Mouse (Mus musculus) gastrocnemius, adult 8-10 months (tissue): ENCODE measurements around the gene Apc2. TPM values are rescaled to one million over a fixed set of nuclear protein-coding genes. Genes with fewer than 3 reads are reported as not detected.
"Not testable (repeated sequence)": the region's sequence is repeated elsewhere in the genome, so short reads cannot be mapped to it uniquely, and the experiment has no call there.

ENCODE experiments used
- DNase-seq, 2 experiments: peaks; one replicate each; pipeline ENCODE4 v3.0.0; 2022; ENCODE audit warnings: low spot score in 2 of 2
- total RNA-seq, 4 experiments: library from RNA; stranded (reverse); gene quantifications; 2 replicates each; pipeline ENCODE4 v1.2.4; 2022

The Apc2 gene
- under 1 TPM; 0.24 to 0.54 (median 0.31) TPM for total RNA-seq

DNA sequence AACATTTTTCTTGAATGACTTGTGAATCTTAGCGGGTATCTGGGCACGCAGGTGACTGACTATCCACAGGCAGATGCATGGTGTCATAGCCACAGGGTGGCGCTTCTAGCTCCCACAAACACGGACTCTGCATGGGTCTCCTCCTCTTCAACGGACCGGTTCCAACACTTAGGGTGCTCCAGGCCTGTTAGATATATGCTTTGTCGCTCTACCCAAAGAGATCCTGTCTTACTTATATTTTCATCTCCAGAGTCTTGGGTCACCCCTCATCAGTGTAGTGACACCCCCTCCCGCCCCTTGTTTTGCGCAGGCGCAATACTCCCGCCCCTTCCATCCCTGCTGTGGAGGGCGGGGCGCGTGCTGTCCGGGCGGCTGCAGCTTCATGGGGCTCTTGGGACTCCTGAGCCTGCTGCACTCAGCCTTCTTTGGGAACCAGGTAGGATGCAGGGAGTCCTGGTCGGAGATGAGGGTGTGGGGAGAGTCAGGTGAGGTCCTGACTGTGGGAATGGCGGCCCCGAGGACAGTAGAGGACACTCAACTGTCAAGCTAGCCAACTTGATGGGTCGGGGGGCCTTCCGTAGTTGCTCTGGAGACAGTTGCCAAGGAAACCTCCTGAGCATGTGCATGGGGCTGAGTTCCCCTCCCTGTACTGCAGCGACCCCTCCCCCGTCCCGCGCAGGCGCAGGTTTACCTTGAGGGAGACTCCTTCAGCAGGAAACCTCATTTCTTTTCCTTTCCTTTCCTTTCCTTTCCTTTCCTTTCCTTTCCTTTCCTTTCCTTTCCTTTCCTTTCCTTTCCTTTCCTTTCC is at the start of gene Apc2:
Gene Apc2, plus strand, starts transcription at position 360 of the 808 bp plus-strand sequence.
- peak; percentile 53 to 69 for DNase-seq

DNA sequence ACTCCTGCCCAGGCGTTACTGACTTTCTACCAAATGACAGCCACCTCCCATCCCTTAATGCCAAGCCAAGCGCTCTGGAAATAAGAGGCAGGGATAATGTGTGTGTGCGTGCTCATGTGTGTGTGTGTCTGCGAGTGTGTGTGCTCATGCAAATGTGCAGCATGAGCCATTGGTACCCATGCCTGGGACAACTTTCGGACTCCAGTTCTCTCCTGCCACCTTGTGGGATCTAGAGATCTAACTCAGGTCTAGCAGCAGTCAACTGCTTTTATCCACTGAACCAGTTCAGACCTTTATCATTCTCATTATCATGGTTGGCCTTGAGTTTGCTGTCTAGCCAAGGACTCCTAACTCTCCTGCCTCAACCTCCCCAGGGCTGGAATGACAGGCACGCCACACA is 47.9 kb upstream of the Apc2 start:
- DNase-seq: no peak

DNA sequence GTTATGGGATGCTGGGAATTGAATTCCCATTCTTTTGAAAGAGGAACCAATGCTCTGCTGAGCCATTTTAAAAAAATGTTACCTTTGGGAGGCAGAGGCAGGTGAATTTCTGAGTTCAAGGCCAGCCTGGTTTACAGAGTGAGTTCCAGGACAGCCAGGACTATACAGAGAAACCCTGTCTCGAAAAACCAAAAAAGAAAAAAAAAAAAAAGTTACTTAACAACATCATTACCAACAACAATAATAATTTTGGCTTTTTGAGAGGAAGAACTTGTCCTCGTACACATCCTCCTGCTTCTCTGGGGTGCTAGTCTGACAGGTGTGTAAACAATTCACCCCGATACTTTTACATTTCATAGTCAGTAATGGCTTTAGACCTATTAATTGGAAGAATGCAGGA is 47.3 kb upstream of the Apc2 start:
- DNase-seq: not testable (repeated sequence)

DNA sequence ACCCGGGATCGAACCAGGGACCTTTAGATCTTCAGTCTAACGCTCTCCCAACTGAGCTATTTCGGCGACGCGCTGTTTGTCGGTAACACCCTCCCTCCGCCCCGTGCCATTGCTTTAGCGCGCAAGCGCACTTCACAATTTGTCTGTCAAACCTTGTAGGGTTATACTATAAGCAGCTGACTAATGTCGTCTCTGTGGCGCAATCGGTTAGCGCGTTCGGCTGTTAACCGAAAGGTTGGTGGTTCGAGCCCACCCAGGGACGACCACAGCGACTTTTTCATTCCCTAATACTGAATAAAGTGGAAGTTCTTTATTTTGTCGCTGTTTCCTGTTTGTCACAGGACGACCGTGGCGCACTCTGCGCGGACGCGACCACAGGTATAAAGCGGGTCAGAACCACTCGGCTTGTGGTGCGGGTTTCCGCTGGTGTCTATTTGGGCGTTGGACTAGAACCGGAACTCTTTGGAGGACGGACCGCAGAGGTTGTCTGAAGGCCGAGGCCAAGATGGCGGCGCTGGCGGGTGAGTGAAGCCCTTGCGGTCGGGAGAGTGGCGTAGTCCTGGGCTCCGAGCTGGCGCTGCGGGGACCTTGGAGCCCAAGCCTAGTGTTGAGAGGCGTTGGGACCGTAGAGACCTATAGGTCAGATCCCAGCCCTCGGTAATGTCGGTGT is 46.7 kb upstream of the Apc2 start, which contains the start of gene Ndufs7:
Gene Ndufs7, plus strand, starts transcription at position 151 of the 670 bp plus-strand sequence.
- DNase-seq: peak; percentile 87 to 90

DNA sequence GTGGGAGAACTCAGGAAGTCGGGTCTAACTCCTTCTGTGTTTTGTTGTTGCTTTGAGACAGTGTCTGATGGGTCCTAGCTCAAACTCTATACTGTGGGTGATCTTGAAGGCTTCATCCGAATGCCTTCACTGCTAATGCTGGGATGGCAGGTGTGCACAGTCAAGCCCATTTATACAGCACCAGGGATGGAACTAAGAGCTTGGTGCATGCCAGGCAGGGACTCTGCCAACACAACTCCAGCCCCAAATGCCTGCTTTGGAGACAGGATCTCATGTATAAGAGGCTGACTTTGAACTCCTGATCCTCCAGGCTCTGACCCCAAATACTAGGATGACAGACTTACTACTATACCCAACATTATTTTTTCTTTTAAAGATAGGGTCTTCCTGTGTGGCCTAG is 45.7 kb upstream of the Apc2 start:
- DNase-seq: no peak

DNA sequence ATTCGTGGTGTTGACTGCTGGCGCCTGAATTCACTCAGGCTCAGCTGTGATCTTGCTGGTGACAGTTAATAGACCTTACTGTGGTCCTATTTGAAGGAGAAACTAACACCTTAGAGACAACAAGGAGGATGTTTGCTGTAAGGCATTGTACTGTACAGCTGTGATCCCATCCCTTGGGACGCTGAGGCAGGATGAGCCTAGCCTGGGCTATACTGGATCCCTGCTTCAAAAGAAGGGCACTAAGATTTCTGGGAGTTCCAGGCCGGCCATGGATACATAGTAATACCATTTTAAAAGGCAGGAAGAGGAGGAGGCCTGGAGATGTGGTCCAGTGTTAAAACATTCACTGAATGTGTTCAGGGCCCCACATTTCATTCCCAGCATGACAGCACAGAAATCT is 45.2 kb upstream of the Apc2 start:
- DNase-seq: no peak

DNA sequence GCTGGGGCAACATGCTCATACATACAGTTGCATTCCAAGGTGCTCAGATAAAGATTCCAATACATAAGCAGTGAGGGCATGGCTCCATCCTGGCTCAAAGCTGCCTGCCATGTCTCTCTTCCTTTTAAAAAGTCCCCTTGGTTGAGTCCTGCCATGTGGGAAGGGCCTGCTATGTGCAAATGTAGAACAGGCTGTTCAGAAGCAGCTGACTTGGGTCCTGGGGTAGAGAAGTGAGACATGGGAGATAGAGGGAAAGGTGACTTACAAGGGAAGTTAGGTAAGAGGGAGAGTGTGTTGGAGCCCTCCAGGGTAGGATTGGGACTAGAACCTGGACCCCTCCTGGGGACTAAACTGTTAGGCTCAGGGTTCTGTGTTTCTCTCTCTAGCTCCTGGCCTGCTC is 43.8 kb upstream of the Apc2 start:
- no peak for DNase-seq

DNA sequence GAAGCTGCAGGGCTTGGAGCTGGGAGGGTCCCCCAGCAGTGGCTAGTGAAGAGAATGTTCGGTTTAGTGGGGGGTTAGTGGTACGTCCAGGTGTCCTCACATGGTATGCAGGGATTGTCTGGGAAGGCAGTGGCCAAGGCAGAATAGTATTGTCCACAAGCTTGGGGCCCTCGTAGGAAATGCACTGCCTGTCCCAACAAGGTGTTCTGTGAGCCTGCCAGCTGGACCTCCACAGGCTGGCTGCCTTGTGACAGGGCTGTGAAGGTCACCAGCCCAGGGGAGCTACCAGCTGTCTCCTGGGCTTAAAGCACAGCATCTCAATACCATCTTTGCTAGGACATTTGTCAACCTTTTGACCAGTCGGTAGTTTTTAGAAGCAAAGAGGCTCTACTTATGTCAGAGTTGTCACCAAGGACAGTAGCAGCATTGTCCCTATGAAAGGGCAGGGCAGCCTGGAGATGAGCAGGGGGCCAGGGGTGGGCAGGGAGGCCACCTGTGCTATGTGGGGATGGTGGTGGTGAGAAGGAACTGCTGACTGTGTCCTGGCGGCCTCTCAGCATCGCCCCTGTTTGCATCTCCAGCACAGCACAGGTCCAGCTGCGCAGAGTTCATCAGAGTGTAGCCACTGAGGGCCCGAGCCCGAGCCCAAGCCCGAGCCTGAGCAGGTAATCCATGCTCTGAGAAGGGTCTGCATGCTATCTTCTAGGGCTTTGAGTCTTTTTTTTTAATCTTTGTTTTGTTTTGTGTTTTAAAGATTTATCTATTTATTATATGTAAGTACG is 43.1 kb upstream of the Apc2 start:
- DNase-seq: peak in 1 of 2 experiments; percentile 51

DNA sequence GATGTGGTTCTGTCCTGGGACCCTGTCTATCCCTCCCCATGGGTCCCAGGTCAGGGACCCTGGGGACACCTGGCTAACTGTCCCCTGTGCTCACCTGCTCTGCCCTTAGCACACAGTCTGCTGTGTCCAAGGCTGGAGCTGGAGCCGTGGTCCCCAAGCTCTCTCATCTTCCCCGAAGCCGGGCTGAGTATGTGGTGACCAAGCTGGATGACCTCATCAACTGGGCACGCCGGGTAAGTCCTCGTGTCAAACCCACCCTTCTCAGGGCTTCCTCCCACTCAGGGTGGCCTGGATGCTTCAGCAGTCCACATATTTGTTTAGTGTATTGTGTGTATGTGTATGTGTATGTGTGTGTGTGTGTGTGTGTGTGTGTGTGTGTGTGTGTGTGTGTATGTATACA is 42.2 kb upstream of the Apc2 start:
- no peak for DNase-seq

DNA sequence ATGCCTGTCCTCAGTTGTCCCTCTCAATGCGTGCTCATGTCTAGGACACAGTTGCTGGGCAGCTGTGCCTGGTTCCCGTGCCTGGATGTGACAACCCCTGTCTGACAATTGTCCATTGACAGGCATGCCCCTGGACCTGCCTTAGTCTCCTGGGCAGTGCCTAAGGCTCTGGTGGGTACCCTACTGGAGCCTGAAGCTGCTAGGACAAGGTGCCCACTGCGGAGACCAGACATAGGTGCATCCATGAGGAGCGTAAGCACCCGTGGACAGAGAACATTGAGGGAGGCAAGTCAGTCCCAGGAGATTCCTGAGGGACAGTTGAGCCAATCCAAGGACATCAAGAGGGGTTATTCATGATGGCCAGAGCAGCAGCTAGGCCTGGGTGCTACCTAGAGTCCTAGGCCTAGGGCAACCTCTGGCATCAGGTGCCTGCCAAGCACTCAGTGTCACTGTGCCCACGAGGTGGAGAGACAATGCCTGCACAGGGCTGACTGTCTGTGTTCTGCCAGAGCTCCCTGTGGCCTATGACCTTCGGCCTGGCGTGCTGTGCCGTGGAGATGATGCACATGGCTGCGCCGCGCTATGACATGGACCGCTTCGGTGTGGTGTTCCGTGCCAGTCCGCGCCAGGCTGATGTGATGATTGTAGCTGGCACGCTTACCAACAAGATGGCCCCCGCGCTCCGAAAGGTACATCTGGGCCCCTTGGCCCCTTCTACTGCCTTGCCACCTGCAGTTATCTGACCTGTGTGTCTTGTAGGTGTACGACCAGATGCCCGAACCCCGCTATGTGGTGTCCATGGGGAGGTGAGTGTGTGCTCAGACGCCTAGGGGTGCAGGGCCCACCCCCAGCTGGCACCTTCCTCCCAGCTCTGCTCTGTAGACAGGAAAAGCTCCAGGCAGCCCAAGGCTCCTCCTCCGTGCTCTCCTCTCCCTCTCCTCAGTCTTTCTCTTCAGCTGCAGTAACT is 41.2 kb upstream of the Apc2 start:
- DNase-seq: no peak

DNA sequence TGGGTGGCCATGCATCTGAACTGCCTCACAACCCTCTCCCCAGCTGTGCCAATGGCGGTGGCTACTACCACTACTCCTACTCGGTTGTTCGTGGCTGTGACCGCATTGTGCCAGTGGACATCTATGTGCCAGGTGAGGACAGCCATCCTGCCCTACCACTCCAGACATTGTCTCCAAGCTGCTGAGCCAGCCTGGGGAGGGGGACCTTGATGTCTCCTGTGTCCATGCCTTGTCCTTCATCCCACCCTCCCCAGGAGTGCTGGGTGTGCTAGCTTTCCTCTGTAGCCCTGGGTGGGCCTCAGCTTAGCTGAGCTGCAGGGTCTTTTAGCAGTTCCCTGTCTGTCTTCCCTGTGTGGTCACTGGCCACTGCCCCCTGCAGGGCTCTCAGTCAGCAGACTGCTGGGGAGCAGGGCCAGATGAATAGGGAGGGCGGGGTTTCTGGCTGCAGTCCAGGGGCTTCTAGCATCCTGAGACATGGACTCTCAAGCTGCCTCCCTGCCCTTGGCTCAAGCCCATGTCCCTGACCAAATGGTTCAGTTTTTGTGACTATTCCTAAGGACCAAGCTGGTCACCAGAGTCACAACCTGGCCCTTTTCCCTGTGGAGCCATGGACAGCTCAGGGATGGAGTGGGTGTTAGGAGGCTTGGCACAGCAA is 39.8 kb upstream of the Apc2 start:
- no peak for DNase-seq

DNA sequence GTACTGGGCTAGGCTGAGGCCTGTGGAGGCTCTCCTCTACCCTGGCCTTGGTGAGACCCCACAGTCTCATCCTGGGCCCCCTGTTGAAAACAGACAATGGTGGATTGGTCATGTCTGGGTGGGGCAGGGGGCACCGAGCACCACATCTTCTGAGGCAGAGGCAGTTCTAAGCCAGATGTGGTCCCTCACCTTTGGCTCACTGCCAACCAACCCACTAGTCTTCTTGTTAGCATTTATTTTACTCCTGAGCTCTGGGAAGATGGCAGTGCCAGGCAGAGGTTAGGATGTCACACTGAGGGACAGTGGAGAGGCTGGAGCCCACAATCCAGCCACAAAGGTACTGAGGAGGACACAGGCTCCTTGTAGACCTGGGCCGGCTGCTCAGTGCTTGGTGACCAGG is 37.8 kb upstream of the Apc2 start:
- DNase-seq: no peak

DNA sequence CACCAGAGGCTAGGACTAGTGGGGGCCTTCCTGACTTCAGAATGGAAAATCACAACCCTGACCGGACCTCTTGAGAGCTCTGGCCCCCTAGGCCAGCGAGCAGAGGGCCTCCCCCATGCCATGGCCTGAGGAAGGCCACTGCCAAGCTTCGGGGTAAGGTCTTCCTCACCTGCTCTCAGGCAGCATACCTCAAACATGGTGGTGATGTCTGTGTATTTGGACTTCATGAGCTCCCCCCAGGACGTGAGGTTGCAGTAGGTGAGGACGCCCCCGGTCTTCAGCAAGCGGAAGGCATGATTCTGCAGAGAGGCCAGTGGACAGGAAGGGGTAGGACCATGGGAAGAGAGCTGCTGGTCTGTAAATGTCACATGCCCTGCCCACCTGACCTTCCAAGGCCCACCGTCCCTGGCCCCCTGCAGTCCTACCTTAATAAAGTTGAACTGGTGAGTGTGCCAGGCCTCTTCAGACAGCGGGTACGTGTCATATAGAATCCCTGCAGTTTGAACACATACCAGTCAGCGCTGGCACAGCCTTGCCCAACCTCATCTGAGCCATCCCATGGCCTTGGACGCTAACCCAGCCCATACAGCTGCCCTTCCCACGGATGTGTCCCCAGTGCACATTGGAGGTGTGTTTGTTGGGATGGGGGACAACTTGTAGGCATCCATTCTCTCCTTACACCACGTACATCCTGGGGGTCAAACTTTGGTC is 36.9 kb upstream of the Apc2 start:
- no peak for DNase-seq

DNA sequence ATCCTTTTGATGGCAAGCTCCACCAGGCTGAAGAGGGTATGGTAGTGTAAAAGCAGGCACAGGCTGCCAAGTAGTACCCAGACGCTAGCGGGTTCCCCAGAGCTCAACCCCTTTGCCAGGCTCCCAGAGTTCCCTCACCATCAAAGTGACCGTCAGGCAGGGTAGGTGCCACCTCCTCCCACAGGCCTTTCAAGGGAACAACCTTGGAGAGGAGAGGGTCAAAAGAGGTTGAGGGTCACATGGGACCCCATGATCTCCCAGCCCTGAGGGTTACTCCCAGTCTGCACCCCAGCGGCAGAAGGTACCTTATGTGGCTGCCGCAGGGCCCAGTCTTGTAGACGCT is 36.3 kb upstream of the Apc2 start:
- no peak for DNase-seq

DNA sequence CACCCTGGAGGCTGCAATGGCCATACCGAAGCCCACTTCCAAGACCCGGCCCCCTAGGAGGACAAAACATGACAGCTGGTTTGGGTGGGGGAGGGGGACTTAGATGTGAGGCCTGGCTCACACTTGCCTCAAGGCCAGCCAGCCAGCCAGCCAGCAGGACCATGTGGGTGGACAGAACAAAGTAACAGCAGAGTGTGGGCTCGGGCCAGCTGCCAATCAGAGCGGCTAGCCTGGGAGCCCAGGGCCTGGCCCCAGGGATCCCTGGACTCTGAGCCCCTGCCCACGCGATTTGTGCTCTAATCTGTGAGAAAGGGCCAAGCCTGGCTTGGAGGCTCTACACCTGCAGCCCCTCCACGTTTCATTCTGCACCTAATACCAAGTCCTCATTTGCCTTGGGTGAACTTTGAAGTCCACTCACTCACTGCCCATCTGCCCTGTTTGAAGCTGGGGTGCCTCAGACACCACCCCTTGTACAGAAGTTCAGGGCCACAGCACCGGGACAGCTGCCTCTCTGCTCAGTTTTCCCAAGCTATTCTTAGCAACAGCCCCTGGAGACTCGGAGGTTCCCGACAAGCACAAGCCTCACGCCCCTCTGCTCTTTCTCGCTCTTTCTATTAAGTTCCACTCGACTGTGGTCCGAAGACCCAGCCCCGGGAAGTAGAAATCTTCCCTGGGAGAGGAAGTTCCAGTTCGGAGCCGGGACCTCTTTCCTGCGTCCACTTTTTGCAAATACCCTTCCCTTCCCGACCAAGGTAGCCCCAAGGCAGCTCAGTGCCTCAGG is 35.7 kb upstream of the Apc2 start:
- peak; percentile 42 to 62 for DNase-seq

DNA sequence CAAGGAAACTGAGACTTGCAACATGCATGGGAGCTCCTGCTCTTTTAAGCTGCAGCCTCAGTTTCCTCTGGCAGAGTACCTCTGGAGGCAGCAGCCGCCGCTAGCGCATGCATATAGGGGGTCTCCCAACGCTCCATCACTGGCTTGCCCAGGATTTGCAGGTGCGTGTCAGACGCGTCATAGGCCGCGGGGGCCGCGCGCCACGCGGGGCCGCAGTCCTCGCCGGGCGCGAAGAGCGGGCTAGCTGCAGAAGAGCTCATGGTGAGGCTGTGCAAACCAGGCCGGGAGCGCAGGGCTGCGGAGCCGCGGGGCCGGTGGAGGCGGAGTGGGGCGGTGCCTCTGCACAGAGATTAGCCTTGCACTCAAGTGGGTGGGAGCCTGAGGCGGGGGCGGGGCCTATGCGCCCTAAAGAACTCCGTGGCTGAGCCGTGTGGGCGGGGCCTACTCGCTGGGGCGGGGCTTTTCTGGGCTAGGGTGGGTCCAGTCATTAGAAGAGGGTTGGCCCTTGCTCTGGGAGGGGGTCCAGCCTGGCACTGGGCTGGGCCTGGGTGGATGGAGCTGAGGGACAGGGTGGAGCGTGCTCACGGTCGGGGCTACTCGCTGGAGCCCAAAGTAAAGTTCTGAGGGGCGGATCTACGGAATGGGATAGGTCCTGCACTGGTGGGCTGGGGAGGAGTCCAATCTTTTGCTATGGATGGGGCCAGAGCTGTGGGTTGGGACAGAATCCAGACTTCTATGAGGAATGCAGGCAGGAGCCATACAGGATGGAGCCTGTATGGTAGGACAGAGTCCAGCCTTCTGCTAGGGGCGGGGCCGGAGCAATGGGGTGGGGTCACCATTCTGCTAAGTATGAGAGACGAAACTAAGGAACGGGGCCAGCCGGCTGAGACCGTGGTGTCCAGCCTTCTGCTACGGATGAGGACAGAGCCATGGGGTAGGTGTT is 34.9 kb upstream of the Apc2 start, which contains the start of the genes Gamt and Dazap1:
Gene Gamt, minus strand, starts transcription at position 371 of the 943 bp plus-strand sequence.
Gene Dazap1, plus strand, starts transcription at position 845 of the 943 bp plus-strand sequence.
- peak; percentile 97 for DNase-seq

DNA sequence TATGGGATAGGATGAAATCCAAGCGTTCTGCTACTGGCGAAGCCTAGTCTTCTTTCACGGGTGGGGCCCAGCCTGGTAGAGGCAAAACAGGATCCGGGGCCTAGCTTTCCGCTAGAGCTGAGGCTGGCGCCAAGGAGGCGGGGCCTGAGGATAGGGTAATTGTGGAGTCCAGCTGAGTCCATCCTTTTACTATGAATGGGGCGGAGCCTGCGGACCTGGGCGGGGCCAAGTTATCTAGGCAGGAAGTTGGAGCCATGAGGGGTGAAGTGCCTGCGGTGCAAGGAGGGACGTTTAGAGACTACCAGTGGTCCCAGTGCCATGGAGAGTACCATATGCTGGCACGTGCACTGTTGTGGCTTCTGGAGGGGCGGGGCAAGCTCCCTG is 34.2 kb upstream of the Apc2 start:
- DNase-seq: peak; percentile 99

DNA sequence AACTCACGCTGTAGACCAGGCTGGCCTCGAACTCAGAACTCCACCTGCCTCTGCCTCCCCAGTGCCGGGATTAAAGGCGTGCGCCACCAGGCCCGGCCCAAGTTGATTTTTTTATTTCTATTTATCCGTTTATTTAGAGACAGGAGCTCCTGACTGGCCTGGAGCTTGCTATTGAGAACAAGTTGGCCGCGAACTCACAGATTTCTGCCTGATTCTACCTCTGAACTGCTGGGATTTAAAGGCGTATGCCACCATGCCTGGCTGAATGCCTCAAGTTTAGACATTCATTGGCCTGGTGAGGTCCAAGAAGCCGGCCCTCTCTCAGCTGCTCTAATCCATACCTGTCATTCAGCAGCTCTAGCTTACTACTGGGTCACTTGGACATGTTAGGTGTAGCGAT is 33.6 kb upstream of the Apc2 start:
- DNase-seq: no peak
